Mouse (Mus musculus) frontal cortex, postnatal 10 days (tissue): ENCODE data around the gene B3galt6.
A peak's percentile ranks its signal among the peaks of the same experiment; 100 is the strongest.

Experiments used
- DNase-seq, 2 experiments: peaks; one replicate each; pipeline ENCODE4 v3.0.0; 2022; ENCODE audit warnings: low spot score in 2 of 2, mixed read lengths in 1 of 2

B3galt6 gene

DNA sequence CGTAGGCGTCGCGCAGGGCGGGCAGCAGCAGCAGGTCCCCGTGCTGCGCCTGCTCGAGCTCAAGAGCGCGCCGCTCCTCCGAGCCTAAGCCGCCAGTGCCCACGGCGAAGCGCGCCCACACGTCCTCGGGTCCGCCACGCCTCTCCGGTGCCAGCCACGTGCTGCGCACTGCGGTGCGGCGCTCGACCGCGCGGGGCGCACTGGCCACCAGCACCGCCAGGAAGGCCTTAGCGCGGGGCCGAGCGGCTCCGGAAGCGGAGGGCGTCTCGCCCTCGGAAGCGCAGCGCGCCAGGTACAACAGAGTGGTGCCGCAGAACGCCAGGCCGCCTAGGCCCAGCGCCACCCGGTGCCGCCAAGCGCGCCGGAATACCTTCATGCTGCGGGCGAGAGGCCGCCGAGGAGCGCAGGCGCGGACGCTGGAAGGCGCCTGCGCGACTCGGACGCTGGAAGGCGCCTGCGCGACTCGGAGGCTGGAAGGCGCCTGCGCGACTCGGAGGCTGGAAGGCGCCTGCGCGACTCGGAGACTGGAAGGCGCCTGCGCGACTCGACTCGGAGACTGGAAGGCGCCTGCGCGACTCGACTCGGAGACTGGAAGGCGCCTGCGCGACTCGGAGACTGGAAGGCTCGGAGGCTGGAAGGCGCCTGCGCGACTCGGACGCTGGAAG is at the start of gene B3galt6, which contains the start of gene Sdf4:
B3galt6 (minus strand) TSS at position 409 of the 665 bp plus-strand sequence.
Sdf4 (plus strand) TSS at position 632 of the 665 bp plus-strand sequence.
- DNase-seq, result peak in 1 of 2 experiments; percentile 87

DNA sequence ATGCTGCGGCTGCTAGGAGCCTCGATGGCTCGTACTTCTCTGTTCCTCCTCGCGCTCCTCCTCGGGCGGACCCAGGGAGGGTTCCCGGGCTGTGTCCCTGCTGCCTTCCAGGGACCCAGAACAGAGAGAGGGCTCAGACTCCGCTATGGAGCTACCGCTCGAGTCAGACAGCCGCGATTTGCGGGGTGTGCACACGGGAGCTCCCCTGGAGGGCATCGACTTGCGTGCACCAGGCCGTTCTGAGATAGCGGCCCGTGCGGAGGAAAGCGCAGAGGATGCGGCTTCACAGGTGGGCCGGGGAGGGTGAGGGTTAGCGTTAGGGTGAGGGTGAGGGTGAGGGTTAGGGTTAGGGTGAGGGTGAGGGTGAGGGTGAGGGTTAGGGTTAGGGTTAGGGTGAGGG is 42.5 kb upstream of the B3galt6 start:
- no peak for DNase-seq

DNA sequence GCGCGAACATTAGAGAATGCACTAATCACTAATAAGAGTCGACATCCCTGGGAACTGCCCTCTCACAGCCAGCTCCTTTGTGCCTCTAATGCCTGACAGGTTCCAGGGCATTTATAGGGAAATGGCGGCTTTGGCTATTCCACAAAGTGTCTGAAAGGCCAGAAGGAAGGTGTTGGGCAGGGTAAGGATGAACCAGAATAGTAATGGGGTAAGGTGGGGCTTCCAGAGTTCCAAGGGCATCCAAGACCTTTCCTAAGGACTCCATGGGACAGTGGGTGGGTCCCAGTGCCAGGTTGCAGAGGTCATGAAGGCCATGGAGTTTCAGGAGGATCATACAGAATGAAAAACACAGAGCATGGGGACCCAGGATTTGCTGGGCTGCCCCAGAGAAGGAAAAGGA is 41.9 kb upstream of the B3galt6 start:
- DNase-seq, result no peak

DNA sequence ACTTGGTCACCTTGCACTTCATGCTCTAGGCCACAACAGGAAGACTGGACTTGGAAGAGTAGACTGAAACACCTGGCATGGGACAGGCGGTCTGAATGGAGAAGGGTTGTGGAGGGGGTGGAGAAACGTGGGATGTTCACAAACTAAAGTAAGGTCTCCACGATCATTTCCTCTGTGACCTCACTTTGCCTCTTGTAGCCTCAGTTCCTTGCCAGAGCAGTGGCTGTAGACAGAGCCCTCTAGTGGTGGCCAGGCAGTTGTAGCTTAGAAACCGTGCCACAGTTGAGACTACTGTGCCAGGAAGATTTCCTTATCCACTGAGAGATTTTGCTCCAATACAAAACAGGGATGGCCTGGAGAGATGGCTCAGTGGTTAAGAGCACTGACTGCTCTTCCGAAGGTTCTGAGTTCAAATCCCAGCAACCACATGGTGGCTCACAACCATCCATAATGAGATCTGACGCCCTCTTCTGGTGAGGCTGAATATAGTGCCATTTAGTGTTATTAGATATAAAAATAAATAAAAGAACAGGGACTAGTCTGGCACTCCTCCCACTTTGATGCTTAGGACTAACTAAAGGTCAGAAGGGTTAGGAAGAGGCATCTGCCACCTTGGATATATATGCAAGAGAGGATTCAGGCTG is 41.1 kb upstream of the B3galt6 start:
- no peak for DNase-seq

DNA sequence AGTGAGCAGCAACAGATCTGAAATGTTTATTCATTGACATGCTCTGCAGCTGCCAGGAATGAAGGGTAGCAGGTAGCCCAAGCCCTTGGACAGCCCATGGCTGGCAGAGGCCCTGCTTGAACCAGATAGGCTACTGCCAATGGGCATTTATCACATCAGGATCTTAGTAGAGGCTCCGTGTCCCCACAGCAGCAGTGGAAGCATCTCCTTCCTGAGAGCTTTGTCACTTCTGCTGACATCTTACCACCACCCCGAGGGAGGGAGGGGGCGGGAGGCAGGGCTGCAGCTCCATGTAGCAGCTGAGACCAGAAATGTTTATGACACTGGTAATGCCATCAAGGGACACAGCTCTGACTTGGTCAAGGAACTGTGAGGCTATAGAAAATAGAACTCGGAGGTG is 40.4 kb upstream of the B3galt6 start:
- no peak for DNase-seq

DNA sequence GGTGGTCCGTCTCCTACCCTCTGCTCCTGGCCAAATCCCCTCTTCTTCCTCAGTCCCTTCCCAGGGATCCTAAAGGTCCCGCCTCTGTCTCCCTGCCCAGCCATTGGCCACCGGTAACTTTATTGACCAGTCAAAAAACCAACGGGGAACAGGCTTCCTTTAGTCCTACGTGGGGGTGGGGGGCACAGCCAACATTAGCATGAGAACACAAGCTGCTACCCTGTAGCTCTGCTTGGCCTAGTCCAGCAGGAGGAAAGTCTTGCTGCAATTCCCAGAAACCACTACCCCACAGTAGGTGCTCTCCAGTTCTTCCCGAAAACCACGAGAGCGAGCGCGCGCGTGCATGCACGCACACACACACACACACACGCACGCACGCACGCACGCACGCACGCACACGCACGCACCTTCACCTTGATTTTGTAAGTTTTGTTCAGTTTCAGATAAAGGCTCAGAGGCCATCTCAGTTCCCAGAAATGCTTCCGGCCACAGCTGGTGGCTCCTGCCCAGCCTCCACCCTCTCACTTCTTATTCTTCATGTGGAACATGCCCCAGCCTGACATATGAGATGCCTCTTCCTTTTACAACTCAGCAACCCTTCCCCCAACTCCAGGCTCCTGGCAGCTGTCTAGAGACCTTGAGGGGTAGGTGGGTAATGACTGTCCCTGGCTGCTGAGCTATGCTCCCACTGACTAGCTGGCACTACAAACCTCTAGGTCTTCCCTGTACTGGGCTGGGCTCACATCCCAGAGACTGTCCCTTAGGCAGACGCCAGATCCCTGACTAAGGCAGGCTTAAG is 39.3 kb upstream of the B3galt6 start:
- DNase-seq, result peak; percentile 77 to 83

DNA sequence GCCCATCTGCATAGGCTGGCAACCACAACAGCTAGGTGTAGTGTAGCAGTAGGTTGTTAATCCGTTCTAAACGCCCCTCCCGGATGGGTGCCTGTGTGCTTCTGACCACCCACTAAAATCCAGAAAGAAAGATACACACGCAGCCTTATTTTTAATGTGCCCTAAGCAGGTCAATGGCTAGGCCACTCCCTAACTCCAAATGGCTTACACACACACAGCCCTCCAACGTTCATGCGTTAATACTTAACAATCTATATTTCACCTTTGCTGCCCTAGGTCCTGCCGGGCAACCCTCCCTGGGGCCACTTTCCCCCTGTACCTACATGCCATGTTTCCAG is 38.8 kb upstream of the B3galt6 start:
- no peak for DNase-seq

DNA sequence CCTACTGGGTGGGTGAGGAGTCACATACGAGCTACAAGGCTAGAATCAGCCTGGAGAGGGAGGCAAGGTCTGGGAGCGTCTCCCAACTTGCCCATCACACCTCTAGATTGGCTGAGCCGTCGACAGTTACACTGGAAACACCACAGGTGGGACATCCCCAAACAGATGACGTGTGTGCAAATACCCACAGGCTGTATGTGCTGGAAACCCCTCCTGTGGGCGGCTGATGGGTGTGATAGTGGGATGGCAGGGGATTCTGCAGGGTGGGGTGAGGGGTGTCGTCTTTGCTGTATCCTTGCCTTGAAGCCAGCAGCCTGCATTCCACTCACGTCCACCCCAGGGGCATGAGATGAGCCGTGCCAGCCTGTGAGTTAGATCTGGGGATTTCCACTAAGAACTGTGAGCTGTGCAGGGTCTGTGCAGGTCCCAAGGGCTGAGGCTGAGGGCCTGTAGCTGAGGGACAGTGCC is 38.2 kb upstream of the B3galt6 start:
- no peak for DNase-seq

DNA sequence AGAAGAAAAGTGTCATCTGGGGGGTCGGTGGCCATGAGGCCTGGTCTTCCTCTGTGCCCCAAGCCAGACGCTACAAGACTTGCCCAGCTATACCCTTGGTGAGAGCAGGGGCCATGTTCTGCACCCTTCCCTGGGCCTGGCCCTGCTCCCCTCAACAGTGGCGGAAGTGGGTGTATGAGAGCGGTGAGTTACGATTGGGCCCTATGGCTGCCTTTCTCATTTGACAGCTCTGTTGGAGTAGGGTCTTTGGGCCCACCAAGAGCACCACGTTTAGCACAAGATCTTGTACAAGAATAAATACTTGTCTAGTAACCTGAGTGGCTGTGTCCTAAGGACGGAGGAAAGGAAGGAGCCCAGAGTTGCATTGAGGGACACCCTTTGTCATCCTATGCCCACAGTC is 36.1 kb upstream of the B3galt6 start:
- DNase-seq, result no peak

DNA sequence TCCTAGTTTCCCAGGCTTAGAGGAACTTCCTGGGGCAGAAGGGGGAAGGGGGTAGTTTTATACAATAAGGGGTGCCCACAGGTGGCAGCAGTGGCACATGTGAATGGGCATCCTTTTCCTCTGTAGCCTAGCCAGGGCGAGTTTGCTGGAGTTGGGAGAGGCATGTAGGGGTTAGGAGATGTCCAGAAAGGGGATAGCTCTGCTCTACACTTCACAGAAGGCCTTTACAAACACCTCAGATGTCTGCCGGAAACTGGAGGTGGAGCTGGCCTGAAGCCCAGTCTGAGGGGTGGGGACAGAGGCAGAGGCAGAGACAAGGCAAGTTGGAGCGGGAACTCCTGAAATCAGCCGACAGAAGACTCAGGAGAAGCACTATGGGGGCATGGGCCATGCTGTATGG is 33.6 kb upstream of the B3galt6 start, which contains the start of gene Tnfrsf18:
Tnfrsf18 (plus strand) TSS at position 152 of the 400 bp plus-strand sequence.
- peak in 1 of 2 experiments; percentile 45 for DNase-seq

DNA sequence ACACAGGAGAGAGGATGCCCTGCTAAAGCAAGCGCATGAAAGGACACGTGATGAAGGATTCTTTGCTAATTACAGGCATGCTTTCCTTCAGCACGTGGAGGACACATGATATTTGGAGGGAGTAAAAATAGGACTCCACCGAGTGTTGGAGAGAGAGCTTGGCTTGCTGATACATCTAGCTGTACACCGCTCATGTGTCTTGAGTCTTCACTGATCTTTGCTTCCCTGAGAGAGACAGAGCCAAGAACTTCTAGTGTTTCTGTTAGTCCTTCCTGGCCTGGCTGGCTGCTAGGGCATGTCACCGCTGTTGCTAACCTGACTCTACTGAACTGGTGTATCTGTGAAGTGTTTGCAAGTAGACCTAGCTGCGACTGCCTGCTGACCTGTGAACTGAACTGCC is 31.7 kb upstream of the B3galt6 start:
- no peak for DNase-seq

DNA sequence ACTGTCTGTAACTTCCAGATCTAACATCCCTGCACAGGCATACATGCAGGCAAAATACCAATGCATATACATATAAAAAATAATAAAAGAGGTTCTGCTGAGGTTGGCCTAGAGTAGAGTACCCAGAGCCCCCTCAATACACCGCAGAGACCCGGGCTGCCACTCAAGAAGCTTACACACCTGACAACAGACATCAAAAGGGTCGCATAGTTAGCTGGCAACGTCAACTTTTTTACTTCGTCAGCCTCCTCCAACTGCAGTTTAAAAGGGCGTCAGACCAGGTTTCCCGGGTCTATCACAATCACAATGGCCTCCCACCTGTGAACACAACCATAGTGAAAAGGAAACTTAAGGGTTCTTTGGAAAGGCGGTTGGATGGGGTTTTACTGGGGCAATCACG is 31.1 kb upstream of the B3galt6 start:
- DNase-seq, result no peak

DNA sequence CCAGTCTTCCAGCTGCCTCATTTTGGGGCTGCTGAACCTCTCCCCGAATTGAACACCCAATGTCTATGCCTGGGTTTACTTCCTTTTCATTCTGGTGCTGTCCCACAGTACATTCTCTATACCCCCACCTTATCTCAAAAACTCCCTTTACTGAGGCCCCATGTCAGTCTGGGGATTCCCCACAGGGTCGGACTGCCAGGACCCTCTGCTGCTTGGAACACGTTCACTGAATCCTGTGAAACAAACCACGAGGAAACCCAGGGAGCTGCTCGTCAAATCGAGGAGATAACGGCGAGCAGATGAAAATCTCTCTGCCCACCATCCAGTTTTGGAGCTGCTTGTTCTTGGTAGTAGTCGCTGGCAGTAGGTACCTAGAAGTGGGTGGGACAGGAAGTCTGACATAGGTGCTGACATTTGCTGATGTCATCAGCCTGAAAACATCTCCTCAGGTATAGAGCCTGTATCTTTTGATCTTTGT is 29.5 kb upstream of the B3galt6 start:
- no peak for DNase-seq

DNA sequence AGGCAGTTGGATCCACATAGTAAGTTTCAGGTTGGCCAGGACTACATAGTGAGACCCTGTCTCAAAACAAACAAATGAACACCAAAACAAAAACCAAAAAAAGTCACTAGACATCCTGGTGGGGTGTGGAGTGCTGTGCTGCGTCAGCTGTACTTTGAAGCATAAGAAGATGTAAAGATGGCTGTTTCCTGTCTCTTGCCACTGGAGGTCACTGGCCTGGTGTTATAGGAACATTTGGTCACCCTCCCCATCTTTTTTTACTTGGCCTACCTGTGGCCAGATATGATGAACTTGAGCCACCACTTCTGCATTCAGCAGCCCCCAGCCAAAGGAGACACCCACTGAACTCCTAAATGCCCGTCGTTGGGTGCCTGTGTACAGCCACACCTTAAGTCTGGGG is 28.9 kb upstream of the B3galt6 start:
- DNase-seq, result no peak

DNA sequence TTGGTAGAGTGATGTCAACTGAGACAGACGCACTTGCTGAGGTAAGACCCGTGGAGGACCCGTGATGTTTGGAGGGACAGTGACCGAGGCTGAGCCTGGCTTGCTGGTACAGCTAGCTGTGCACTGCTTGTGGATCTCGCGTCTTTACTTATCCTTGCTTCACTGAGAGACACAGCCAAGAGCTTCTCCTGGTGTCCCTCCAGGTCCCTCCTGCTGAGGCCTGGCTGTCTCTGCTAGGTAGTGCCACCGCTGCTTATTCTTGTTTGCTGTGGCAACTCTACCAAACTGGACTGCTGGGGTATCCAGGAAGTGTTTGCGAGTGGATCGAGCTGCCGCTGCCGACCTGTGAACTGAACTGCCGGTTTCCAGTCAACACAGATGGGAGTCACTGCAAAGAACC is 27.3 kb upstream of the B3galt6 start:
- DNase-seq, result no peak

DNA sequence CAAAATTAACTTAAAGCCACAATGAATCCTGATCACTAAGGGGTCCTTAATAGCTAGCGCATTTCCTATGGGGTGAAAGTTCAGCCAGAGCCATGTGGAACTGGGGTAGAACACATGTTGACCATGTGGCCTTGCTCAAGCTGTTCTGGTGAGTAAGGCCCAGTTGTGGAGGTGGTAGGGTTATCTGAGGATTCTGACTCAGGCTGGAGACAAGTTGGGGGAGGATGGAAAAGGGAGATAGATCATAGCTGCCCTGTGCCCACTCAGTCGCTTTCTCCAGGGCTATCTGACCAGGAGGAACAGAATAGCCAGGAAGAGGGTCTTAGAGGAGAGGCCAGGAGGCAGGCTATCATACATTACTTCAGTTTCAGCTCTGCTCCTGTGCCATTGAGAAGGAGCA is 22.0 kb upstream of the B3galt6 start:
- no peak for DNase-seq

DNA sequence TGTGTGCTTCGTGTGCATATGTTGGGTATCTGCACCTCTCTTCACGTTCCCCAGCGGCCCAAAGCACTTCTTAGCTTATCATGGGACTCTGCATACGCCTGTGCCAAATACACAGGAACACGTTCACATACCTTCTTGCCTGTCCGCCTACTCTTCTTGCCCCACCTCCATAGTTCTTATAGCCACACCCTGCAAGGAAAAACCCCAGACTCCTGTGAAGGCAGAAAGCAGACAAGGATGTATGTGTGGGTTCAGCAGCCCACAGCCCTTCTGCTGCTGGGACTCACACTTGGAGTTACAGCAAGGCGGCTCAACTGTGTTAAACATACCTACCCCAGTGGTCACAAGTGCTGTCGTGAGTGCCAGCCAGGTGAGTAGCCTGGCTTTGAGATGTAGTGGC is 21.2 kb upstream of the B3galt6 start, which contains the start of gene Tnfrsf4:
Tnfrsf4 (plus strand) TSS at position 207 of the 400 bp plus-strand sequence.
- no peak for DNase-seq

DNA sequence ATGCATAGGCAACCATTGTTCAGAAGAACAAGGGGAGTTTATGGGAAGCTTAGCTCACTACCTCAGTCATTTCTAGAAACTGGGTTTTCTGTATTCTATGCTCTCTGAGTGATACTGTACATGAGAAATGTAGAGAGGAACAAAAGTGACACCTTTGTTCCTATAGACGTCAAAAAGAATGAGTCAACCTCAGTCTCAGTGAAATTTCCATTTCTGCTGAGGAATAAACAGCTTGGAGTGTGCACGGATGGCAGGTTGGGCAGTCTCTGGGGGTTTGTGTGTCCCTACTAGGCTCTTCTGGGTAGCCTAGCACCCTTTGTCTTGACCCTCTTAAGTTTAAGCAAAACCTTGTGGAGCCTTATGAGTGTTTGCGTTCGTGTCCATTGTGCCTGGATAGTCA is 15.9 kb upstream of the B3galt6 start:
- no peak for DNase-seq

DNA sequence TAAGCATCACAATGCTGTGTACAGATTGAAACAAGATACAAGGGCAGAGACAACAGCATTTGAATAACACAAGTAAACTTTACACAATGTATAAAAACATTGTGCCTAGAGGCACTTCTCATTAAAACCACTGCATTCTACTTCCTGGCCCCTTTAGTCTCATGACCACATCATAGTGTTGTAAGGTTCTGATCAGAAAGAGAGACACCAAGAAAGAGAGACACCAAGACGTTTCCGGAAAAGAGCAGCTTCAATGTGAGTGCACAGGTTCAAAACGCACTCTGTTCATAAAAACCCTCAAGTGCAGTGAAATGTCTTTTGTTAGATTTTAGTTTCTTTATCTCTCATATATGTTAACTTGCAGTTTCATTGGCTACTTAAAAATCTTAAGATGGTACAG is 11.7 kb upstream of the B3galt6 start:
- DNase-seq, result no peak

DNA sequence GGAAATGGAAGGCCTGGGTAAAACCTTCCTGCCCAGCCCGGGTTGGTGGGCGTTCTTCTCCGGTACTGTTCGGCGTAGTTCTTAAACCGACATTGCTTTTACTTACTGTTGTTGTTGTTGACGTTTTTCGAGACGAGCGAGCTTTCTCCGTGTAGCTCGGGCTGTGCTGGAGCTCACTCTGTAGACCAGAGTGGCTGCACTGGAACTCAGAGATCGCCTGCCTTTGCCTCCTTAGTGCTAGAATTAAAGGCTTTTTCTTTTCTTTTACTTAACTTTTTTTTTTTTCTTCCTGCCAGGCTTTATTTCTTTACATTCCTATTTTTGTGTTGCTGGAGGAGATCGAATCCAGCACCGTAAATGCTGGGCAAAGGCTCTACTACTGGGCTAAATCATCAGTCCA is 1.2 kb upstream of the B3galt6 start:
- no peak for DNase-seq

DNA sequence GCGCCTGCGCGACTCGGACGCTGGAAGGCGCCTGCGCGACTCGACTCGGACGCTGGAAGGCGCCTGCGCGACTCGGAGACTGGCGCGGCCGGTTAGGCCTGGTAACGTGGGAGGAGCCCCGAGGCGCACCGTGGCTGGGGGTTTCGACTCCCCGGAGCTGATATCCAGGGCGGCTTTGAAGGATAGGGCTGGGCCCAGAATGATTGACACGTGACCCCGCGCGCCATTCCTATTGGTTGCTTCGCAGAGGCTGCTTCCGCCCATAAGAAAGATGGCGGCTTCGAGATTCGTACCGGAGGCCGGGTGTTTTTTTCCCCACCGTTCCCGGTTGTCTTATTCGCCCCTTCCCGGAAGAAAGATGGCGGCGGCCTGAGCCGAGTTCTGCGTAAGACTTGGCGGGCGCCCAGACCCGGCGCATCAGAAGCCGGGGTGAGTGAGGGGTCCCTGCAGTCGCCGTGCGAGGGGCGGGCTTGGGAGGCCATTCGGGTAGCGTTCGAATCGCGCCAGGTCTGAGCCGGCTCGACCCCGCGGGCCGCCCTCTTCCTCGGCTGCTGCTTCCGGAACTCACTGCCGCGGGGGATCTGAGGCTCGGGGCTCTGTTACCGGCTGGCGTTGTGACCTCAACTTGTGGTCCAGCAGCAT is 578 bp upstream of the B3galt6 start:
- DNase-seq, result peak; percentile 91 to 94

DNA sequence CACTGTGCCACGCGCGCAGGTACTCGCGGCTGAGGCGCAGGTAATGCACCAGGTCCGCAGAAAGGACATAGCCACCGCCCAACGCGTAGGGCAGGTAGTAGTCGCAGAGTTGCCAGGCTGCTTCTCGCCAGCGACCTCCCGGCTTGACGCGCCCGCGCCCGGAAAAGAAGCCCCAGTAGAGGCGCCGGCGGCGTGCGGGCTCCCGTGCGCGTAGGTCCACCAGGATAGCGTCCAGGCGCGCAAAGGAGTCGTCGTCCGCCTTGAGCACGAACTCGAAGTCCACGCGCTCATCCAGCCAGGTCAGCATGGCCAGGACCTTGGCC is 580 bp downstream of the B3galt6 start:
- peak in 1 of 2 experiments; percentile 76 for DNase-seq
